Mouse (Mus musculus) ES-E14 (cell line): ENCODE measurements around the gene Gm42742.

Experiments used
- CHD2 ChIP-seq: IDR thresholded peaks from 2 replicates; pipeline ENCODE4 v1.6.1; 2014; ENCODE audit warnings: mild to moderate bottlenecking, low read depth, low read length, inconsistent platforms
- HCFC1 ChIP-seq: IDR thresholded peaks from 2 replicates; pipeline ENCODE4 v1.6.1; 2012; ENCODE audit warnings: low read length, inconsistent platforms, borderline replicate concordance; ENCODE audit not compliant: insufficient read depth
- MAFK ChIP-seq: IDR thresholded peaks from 2 replicates; pipeline ENCODE4 v1.6.1; 2014; ENCODE audit warnings: mild to moderate bottlenecking, low read depth, low read length, inconsistent platforms; ENCODE audit not compliant: insufficient read depth
- ZC3H11A ChIP-seq: IDR thresholded peaks from 2 replicates; pipeline ENCODE4 v1.6.1; 2012; ENCODE audit warnings: low read depth, mild to moderate bottlenecking, inconsistent platforms, low read length, borderline replicate concordance
- ZNF384 ChIP-seq: IDR thresholded peaks from 2 replicates; pipeline ENCODE4 v1.6.1; 2012; ENCODE audit warnings: low read depth, low read length, inconsistent platforms

- no peak; the same call in 1 of the 2 replicates for TF ChIP-seq MAFK
- TF ChIP-seq CHD2: no peak
- no peak for TF ChIP-seq ZNF384
- no peak for TF ChIP-seq ZC3H11A
- TF ChIP-seq HCFC1: no peak
Observed at GRCm38 (mm10) chr7:126996449-126996848, 24.4 kb downstream of the Gm42742 start.
